Mouse (Mus musculus): ENCODE data around the gene Palm2. TPM values are rescaled to one million over a fixed set of nuclear protein-coding genes. Genes with fewer than 3 reads are reported as not detected.

Gene Palm2
- polyA plus RNA-seq, 1 experiment from 2014 or later = 1.5 TPM

DNA sequence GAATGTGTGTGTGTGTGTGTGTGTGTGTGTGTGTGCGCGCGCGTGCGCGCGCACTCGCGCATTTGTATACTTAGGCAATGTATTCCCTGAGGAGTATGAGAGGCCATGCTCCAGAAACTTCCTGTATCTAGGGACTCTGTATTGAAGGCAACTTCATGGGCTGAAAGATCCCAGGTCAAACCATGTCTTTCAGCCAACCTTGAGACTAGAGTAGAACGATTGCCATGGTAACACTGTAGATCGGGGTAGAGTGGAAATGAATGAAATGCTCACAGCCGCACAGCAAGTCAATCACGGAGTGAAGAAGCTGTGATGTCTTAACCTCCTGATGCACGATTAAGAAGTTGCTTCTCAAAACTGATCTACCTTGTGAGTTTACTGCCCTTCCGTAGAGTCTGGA lies 89.4 kb downstream of the Palm2 start:
- no peak for ATAC-seq (ENCODE audit: low FRiP score, low TSS enrichment)
- H3K27ac ChIP-seq (replicated peaks) = no peak overlapping the region
- no peak overlapping the region for H3K9ac ChIP-seq (ENCODE audit: low read length)
- 95% methylated on average over 15 of the region's 15 CpGs for WGBS
- H3K4me3 ChIP-seq (ENCODE audit: low read depth, low read length) = no peak overlapping the region
- H3K4me2 ChIP-seq (replicated peaks; ENCODE audit: low read depth) = no peak overlapping the region
- H3K36me3 ChIP-seq (ENCODE audit: control insufficient read depth, insufficient read depth, low read length) = no peaks in the 10 kb centered on the region
- no peaks in the 10 kb centered on the region for H3K27me3 ChIP-seq (ENCODE audit: control insufficient read depth, insufficient read depth, low read length)
- no peak for DNase-seq (ENCODE audit: low spot score)
- TF ChIP-seq CTCF (IDR thresholded peaks at IDR 0.05; ENCODE audit: low read depth) (no peak), EP300 (optimal IDR thresholded peaks at IDR 0.05) (no peak)
- no peaks in the 10 kb centered on the region for H3K9me3 ChIP-seq (ENCODE audit: control insufficient read depth, low read length)
- no peaks in the 10 kb centered on the region for H3K4me1 ChIP-seq (replicated peaks; ENCODE audit: control insufficient read depth, insufficient read depth)

GRCm38 (mm10) chr4:57524461-57524860 lies 90.4 kb downstream of the Palm2 start:
- Histone ChIP-seq H3K36me3 (ENCODE audit: control insufficient read depth, insufficient read depth, low read length) (no peaks in the 10 kb centered on the region), H3K27ac (replicated peaks) (no peak overlapping the region), H3K4me3 (ENCODE audit: low read depth, low read length) (no peak overlapping the region), H3K9ac (ENCODE audit: low read length) (no peak overlapping the region), H3K9me3 (ENCODE audit: control insufficient read depth, low read length) (no peaks in the 10 kb centered on the region), H3K27me3 (ENCODE audit: control insufficient read depth, insufficient read depth, low read length) (no peaks in the 10 kb centered on the region), H3K4me1 (replicated peaks; ENCODE audit: control insufficient read depth, insufficient read depth) (no peaks in the 10 kb centered on the region), H3K4me2 (replicated peaks; ENCODE audit: low read depth) (no peak overlapping the region)
- TF ChIP-seq EP300 (optimal IDR thresholded peaks at IDR 0.05) (no peak), CTCF (IDR thresholded peaks at IDR 0.05; ENCODE audit: low read depth) (no peak)
- ATAC-seq (ENCODE audit: low FRiP score, low TSS enrichment) (no peak), DNase-seq (ENCODE audit: low spot score) (no peak)
- 66% methylated on average over 3 of the region's 3 CpGs for WGBS

DNA sequence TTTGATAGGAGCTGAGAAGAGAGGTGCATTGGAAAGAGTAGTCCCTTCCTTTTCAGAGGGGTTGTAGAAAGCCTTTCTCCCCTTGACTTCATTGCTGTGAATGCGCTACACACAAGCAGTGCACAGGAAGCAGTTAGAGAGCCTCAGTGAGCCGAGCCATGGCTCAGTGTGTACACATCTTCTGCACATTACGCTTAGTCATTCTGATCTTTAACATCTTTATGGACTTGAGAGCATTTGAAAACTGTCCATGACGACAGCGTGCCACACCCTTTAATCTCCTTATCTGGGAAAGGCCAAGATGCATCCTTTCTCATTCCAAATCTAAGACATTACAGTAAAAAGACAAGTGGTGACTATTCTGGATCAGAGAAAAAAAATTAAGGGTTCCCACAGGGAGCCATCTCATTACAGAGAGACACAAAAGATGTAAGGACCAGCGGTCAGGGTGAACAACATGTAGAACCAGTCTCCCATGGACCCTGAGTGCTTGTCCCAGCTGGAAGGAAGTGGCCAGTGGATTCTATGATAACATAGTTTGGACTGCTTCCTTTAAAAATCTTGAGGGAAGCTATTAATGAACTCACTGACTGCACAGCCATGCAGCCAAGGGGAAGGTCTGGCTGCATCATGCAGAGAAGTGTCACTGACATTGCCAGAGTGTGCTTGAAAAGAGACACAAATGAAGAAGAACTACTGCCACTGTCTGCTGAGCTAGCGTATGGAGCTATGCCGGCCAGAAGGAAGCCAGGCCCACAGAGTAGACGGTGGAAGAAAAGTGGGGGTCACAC lies 91.4 kb downstream of the Palm2 start:
- DNase-seq (ENCODE audit: low spot score) = no peak
- H3K27ac ChIP-seq (replicated peaks) = no peak overlapping the region
- no peak for TF ChIP-seq CTCF (IDR thresholded peaks at IDR 0.05; ENCODE audit: low read depth)
- TF ChIP-seq EP300 (optimal IDR thresholded peaks at IDR 0.05) = no peak
- H3K4me3 ChIP-seq (ENCODE audit: low read depth, low read length) = no peak overlapping the region
- no peaks in the 10 kb centered on the region for H3K9me3 ChIP-seq (ENCODE audit: control insufficient read depth, low read length)
- H3K27me3 ChIP-seq (ENCODE audit: control insufficient read depth, insufficient read depth, low read length) = no peaks in the 10 kb centered on the region
- H3K36me3 ChIP-seq (ENCODE audit: control insufficient read depth, insufficient read depth, low read length) = no peaks in the 10 kb centered on the region
- no peaks in the 10 kb centered on the region for H3K4me1 ChIP-seq (replicated peaks; ENCODE audit: control insufficient read depth, insufficient read depth)
- no peak overlapping the region for H3K4me2 ChIP-seq (replicated peaks; ENCODE audit: low read depth)
- H3K9ac ChIP-seq (ENCODE audit: low read length) = no peak overlapping the region
- ATAC-seq (ENCODE audit: low FRiP score, low TSS enrichment) = no peak
- WGBS = 66% methylated on average over 9 of the region's 9 CpGs

- Histone ChIP-seq H3K4me1 (replicated peaks; ENCODE audit: control insufficient read depth, insufficient read depth) (no peaks in the 10 kb centered on the region), H3K9ac (ENCODE audit: low read length) (no peak overlapping the region), H3K27me3 (ENCODE audit: control insufficient read depth, insufficient read depth, low read length) (no peaks in the 10 kb centered on the region), H3K27ac (replicated peaks) (no peak overlapping the region), H3K36me3 (ENCODE audit: control insufficient read depth, insufficient read depth, low read length) (no peaks in the 10 kb centered on the region), H3K4me3 (ENCODE audit: low read depth, low read length) (no peak overlapping the region), H3K4me2 (replicated peaks; ENCODE audit: low read depth) (no peak overlapping the region), H3K9me3 (ENCODE audit: control insufficient read depth, low read length) (no peaks in the 10 kb centered on the region)
- no peak for DNase-seq (ENCODE audit: low spot score)
- TF ChIP-seq CTCF (IDR thresholded peaks at IDR 0.05; ENCODE audit: low read depth) (no peak), EP300 (optimal IDR thresholded peaks at IDR 0.05) (no peak)
- no peak for ATAC-seq (ENCODE audit: low FRiP score, low TSS enrichment)
These were observed 94.2 kb downstream of the Palm2 start for GRCm38 (mm10) chr4:57528296-57528695.

GRCm38 (mm10) chr4:57533686-57534085 lies 99.6 kb downstream of the Palm2 start:
- H3K36me3 ChIP-seq (ENCODE audit: control insufficient read depth, insufficient read depth, low read length) = no peaks in the 10 kb centered on the region
- ATAC-seq (ENCODE audit: low FRiP score, low TSS enrichment) (no peak), DNase-seq (ENCODE audit: low spot score) (no peak)
- H3K27me3 ChIP-seq (ENCODE audit: control insufficient read depth, insufficient read depth, low read length) = no peaks in the 10 kb centered on the region
- no peak for TF ChIP-seq CTCF (IDR thresholded peaks at IDR 0.05; ENCODE audit: low read depth)
- no peak for TF ChIP-seq EP300 (optimal IDR thresholded peaks at IDR 0.05)
- WGBS = 44% methylated on average over 6 of the region's 6 CpGs
- H3K9ac ChIP-seq (ENCODE audit: low read length) = no peak overlapping the region
- H3K27ac ChIP-seq (replicated peaks) = no peak overlapping the region
- H3K4me2 ChIP-seq (replicated peaks; ENCODE audit: low read depth) = no peak overlapping the region
- no peaks in the 10 kb centered on the region for H3K4me1 ChIP-seq (replicated peaks; ENCODE audit: control insufficient read depth, insufficient read depth)
- no peaks in the 10 kb centered on the region for H3K9me3 ChIP-seq (ENCODE audit: control insufficient read depth, low read length)
- no peak overlapping the region for H3K4me3 ChIP-seq (ENCODE audit: low read depth, low read length)

- H3K36me3 ChIP-seq (ENCODE audit: control insufficient read depth, insufficient read depth, low read length) = no peaks in the 10 kb centered on the region
- 41% methylated on average over 6 of the region's 6 CpGs for WGBS
- no peak for ATAC-seq (ENCODE audit: low FRiP score, low TSS enrichment)
- no peak for DNase-seq (ENCODE audit: low spot score)
- H3K4me2 ChIP-seq (replicated peaks; ENCODE audit: low read depth) = no peak overlapping the region
- H3K4me1 ChIP-seq (replicated peaks; ENCODE audit: control insufficient read depth, insufficient read depth) = no peaks in the 10 kb centered on the region
- H3K4me3 ChIP-seq (ENCODE audit: low read depth, low read length) = no peak overlapping the region
- no peaks in the 10 kb centered on the region for H3K27me3 ChIP-seq (ENCODE audit: control insufficient read depth, insufficient read depth, low read length)
- no peak overlapping the region for H3K27ac ChIP-seq (replicated peaks)
- TF ChIP-seq CTCF (IDR thresholded peaks at IDR 0.05; ENCODE audit: low read depth) = no peak
- no peak for TF ChIP-seq EP300 (optimal IDR thresholded peaks at IDR 0.05)
- no peaks in the 10 kb centered on the region for H3K9me3 ChIP-seq (ENCODE audit: control insufficient read depth, low read length)
- no peak overlapping the region for H3K9ac ChIP-seq (ENCODE audit: low read length)
These were observed 100.2 kb downstream of the Palm2 start for GRCm38 (mm10) chr4:57534232-57534631.
